Mouse (Mus musculus) C2C12 (cell line): ENCODE results near the gene Fsip1.

ENCODE experiments used
- CTCF ChIP-seq: IDR thresholded peaks from one replicate; pipeline ENCODE4 v1.5.1; 2011; ENCODE audit not compliant: control insufficient read depth, insufficient read depth, insufficient read length
- MAX ChIP-seq: IDR thresholded peaks from one replicate; pipeline ENCODE4 v1.6.1; 2011; ENCODE audit warnings: mild to moderate bottlenecking, control low read depth
- MYOD1 ChIP-seq: IDR thresholded peaks from one replicate; pipeline ENCODE4 v1.6.1; 2011; ENCODE audit warnings: low read depth; ENCODE audit not compliant: control insufficient read depth, insufficient read length

DNA sequence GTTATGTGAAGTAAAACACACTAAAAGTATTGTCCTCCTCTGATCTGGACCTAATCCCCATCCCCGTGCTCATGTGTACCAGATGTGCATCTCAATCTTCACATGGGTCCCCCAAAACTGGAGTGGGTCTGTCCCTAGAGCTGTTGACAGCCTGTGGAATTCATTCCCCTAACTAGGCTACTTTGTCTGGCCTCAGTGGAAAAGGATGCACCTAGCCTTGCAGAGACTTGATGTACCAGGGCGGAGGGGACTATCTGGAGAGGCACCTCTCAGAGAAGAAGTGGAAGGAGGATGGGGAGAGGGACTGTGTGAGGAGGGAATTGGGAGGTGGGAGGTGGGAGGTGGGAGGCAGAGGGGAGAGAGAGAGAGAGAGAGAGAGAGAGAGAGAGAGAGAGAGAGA lies 119.0 kb downstream of the Fsip1 start:
- TF ChIP-seq MAX: no peak
- TF ChIP-seq CTCF: no peak
- TF ChIP-seq MYOD1: no peak
